Mouse (Mus musculus): ENCODE measurements around the gene Maob. TPM values are rescaled to one million over a fixed set of nuclear protein-coding genes. Genes with fewer than 3 reads are reported as not detected.

Maob gene
- total RNA-seq (2023) = not detected

DNA sequence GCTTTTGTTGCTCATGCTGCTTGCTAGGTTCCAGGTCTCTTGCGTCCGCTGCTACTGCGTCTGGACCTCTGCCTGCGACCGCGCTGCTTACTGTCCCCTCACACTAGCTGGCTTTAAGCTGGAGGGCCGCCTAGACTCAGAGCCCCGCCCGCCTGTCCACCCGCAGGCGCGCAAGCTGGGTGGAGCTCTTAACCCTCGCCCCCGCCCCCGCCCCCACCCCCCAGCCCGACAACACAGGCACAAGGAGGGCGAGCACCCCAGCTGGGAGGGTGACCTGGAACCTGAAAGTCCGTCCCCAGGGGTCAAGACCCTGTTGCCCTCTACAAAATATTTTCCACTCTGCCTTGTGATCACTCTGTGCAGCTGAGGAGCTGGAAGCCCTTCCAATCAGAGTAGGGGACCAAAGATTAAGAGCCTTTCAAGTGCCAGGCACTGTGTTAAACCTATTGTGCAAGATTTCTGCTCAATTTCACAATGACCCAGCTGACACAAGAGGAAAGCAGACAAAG, at the start of gene Maob:
Maob (minus strand) TSS at position 106 of the 509 bp plus-strand sequence.

Other genes starting within 250 kb of the Maob start
- gene Maoa, start 197.7 kb downstream of the Maob start, total RNA-seq (2023) = under 1 TPM in 1 of 2 experiments, not detected in 1; 0.18 TPM
- gene Ndp, start 94.4 kb upstream of the Maob start, total RNA-seq (2023) = not detected

Measured in B cell, adult 67 days (primary cell).